Mouse (Mus musculus) gonadal fat pad, adult 2 months (tissue): ENCODE data around the gene Fabp6. TPM values are rescaled to one million over a fixed set of nuclear protein-coding genes. Genes with fewer than 3 reads are reported as not detected.

ENCODE experiments used
- DNase-seq: peaks from one replicate; pipeline ENCODE4 v3.0.0-alpha.2; 2012; ENCODE audit warnings: low read depth
- polyA plus RNA-seq: library from polyadenylated mRNA; depleted of rRNA; stranded (reverse); fragments of >200 nt; gene quantifications from 2 replicates; pipeline ENCODE4 v1.2.3, GENCODE M21; 2012

Fabp6 gene
- polyA plus RNA-seq, 1 experiment = not detected

DNA sequence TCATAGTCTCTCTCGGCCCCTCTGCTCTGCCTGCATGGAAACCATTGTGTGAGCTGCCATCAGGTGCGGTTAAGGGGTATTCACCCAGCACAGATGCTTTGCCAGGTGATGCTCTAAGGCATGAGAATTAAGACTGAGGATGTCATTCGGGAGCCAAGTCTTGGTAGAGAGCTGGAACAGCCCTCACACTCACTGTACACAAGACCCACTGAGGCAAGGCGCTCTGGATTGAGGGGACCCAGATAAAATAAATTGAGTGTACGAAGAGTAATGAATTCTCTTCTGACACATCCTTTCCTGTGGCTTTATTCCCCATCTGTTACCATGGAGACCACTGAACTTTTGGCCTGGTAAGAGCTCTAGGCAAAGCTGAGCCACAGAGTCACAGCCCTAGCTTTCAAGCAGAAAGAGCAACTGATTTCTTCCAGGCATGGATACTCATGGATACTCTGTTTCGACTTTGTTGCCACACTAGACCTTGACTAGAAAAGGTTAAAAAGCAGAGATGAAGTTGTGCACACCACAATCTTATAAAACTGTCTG, 11.7 kb downstream of the Fabp6 start:
- no peak for DNase-seq

GRCm38 (mm10) chr11:43586324-43587090, 14.8 kb downstream of the Fabp6 start, which contains the start of gene 4933415A04Rik:
TSS of gene 4933415A04Rik (plus strand) at chr11:43587040.
- no peak for DNase-seq

GRCm38 (mm10) chr11:43585211-43586005, 15.9 kb downstream of the Fabp6 start:
- no peak for DNase-seq

- DNase-seq = no peak
Measured at GRCm38 (mm10) chr11:43577713-43578478, 23.4 kb downstream of the Fabp6 start.

DNA sequence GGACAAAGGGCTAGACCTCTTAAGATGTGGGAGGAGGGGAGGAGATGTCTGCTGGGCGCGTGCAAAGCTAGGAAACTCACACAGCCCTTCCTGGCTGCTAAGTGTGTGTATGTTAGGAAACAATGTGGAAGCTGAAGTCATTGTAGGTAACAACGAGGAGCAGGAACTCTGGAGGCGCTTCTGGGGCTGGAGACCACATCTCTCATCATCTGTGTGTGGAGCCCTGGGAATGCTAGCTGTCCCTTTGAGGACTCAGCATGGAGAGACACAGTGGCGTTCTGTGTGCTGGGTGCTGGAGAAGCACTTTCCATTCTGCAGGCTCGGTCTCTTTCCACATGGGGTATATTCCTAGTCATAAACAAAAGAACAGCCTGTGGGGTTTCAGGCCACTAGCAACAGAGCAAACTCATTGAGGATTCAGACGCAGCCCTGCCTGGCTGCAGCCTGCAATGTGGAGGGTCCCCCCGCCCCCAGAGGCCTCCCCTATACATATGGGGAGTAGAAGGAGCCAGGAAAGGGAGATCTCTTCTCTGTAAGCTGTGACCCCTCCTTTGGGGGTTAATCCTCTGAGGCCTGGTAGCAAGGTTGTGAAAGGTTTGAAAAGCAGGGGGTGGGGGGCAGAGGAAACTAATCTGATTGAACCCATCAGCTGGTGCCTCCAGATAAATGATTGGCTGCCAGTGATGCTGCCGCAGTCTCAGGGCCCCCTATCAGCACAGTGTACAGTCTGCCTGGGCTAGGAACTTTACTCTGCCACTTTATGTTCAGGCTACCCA, 25.8 kb downstream of the Fabp6 start:
- DNase-seq = no peak

DNA sequence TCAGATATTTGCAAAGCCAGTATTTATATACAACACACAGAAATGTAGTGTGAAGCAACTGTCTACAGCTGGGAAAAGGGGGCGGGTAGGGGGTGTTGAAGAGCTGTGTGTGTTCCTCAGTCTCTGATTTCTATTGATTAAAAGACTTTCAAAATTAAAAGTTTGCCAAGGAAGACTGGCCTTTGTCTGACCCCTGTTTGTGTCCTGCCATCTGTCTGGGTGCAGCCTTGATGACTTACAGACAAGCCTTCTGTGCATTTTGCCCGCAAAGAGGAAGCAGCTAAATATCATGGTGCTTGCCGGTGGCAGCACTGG, 26.3 kb downstream of the Fabp6 start:
- DNase-seq = no peak

DNA sequence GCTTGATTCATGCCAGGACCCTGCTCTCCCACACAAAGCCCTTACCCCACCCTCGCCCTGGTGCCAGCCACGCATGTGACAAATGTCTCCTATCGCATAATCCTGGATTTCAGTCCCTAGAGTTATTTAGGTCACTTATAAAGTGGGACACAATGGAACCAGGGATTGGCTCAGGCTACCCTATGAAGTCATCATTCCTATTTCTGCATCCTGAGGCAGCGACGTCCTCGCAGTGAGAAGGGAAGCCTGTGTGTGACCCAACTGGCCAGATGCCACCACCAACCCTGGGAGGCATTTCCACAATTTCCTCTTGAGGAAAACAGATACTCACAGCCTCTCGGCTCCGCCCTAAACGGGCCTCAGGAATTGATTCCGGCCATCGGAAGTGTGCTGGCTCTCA, 31.7 kb downstream of the Fabp6 start:
- no peak for DNase-seq

- no peak for DNase-seq
Measured at GRCm38 (mm10) chr11:43569188-43569587, 32.2 kb downstream of the Fabp6 start.

GRCm38 (mm10) chr11:43568263-43568662, 33.1 kb downstream of the Fabp6 start:
- no peak for DNase-seq

GRCm38 (mm10) chr11:43566696-43567095, 34.6 kb downstream of the Fabp6 start:
- no peak for DNase-seq

DNA sequence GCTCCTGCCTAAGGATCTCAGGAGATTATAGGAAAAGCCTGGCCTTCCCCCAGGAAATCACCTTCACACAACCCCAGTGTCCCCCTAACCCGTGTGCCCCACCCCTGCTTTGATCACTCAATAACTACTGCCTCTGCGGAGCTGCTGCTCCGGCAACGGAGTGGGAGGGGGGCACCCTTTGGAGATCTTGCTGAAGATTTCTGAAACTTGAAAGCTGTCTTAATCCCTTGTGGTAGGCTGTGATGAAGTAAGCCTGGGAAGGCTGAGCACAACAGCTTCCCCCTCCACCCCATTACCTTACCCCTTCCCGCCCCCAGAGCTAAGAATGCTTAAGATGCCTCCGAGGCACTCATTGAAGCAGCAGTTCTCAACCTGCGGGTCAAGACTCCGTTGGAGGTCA, 35.5 kb downstream of the Fabp6 start:
- DNase-seq = no peak

DNA sequence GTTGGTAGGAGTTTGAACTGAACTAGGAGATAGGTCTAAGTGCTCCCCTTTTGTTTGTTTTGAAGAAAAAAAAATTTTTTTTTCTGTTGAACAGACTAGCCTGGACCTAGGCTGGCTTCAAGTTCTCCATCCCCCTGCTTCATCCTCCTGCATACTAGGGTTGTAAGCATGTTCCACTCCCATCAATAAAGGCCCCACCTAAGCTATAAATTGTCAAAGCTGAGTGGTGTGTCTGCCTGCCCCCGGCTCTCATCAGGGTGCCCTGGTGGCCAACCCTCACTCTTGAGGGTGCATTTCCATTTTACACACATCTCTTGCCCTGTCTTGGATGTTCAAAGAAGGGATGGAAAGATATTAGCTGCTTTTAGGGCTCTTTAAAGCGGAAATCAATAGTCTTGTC, 35.9 kb downstream of the Fabp6 start:
- no peak for DNase-seq

DNA sequence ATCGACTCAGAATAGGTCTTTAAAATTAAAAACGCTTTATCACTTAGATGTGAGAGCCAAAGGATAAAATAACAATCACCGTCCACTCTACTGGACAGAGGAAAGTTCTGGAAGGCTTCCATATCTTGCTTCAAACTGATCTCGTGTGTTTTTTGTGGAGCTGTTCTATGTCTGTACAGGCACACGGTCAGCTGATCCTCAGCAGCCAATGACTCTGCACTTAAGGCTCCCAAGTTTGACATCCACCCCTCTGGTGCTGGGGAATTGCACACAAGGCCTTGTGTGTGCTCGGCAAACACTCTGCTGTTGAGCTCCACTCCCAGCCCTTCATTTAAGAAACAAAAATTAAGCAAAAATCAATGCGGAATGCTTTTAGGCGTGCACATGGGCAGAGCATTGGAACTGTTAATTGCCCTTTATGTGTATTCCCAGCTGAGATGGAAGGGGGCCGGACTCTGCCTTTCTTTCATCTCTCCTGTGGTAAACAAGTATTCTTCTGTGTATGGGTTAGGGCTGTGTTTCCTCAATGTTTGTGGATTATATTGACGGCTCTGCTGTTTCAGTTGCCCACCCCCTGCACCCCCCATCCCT, 37.6 kb downstream of the Fabp6 start:
- no peak for DNase-seq

DNA sequence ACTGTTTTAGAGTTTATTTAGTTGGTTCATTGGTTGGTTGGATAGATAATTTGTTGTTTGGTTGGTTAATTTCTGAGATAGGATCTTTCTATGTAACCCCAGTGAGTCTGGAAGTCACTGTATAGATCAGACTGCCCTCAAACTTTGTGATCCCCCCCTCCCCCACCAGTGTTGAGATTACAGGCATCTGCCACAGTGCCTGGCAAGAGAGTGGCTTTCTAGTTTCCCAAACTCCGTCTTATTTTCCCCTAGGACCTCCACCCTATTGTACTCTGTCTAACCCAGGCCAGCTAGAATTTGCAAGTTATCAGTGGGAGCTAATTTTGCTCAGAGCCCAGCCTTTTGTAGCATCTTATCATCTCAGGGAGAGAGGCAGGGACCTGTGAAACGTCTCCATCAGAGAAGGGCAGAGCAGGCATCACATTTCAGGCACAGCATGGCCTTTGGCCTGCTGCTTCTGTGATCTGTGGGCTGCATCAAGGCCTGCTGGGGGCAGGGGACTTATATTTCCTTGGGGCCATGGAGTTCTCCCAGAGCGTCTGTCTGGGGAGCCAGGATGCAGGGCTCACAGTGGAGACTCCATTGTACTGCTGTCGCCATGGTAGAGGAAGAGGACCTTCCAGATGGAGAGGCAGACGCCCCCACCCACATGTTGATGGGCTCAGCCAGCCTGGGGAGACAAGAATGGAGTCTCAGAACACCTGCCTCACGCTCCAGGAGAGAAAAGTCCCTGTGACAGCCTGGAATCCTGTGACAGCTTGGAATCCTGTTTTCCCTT, 41.6 kb downstream of the Fabp6 start:
- no peak for DNase-seq

DNA sequence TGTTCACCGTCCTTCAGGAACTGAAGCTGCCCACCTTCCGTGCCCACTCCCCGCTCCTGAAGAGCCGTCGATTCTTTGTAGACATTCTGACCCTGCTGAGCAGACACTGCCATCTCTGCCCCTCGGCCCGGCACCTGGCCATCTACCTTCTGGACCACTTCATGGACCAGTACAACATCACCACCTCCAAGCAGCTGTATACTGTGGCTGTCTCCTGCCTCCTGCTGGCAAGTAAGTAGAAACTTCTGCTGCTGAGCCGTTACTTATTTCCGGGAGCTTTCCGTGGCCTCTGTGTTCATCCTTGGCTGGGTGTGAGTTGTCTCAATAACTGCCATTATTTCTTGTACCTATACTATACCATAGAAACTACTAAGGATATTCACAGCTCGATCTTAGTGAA, 44.8 kb downstream of the Fabp6 start:
- no peak for DNase-seq

DNA sequence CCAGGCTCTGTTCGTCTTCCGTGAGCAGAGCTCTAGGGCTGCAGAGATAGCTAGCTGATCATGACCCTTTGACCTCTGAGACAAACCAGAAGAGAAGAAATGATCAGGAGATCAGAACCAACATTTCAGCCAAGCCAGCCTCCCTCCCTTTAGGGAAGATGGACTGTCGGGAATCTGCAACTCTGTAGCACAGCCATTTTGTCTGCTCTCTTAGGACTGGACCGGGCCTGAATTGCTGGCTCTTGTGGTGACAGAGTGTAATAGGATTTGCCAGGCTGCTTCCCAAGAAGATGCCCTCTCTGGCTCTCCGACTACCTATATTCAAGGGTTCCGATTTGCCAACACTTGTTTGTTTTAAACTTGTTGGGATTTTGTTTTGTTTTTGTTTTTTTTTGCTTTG, 48.7 kb downstream of the Fabp6 start:
- DNase-seq = no peak

DNA sequence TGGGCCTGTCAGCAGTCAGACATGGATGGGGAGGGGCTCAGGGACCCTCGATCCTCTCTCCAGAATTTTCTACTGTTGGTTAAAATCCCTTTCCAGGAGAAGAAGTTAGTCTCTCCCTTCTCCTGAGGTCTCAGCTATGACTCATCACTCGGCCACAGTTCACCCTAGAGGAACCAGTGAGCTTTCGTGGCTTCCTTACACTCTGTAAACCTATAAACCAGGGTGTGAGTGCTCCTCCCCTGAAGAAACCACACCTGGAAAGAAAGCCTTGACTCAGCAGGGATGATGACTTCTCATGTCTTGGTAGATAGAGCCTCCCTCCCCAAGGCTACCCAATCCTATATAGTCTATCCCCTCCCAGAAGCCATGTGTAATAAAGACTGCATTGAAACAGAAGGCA, 49.6 kb downstream of the Fabp6 start:
- DNase-seq = no peak

DNA sequence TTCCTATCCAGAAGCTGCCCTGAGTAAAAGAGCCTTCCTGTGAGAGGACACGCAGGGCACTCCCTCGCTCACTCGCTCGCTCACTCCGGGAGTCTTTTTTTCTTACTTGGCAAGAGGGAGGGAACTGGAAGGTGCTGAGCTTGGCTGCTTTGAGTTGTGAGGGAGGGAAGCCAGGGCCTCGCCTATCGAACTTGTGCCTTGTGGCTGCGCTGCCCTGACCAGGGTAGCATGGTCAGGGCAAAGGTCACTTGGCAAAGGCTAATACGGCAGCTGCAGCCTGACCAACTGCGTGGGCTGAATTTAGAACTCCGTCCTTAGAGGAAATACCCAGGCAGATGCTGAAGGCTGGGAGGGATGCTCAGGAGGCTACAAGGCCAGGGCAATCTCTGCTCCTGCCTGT, 51.6 kb downstream of the Fabp6 start:
- no peak for DNase-seq

- DNase-seq = no peak
Measured at GRCm38 (mm10) chr11:43548657-43549435, 52.5 kb downstream of the Fabp6 start.

GRCm38 (mm10) chr11:43548148-43548547, 53.2 kb downstream of the Fabp6 start:
- no peak for DNase-seq
